Mouse (Mus musculus): ENCODE results near the gene Specc1. TPM values are rescaled to one million over a fixed set of nuclear protein-coding genes. Genes with fewer than 3 reads are reported as not detected.

Gene Specc1
- polyA plus RNA-seq, 2 experiments, result 8.7 to 8.9 TPM

DNA sequence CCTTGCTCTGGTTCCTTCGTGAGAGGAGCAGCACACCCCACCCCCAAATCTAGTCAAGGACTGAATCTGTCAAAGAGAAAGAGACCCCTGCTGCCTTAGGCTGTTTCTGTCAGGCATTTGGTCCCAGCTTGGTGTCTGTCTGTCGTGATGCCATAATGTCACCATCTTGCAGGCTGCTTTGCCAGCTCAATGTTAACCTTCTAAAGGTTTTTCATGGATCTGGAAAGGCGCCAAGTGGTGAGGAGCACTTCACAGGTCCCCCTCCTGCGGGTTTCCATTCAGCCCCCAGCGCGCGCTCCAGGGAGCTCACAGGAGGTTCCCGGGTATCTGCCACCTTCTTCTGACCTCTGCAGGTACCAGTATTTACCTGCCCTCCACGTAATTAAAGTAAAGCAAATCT lies 51.4 kb downstream of the Specc1 start:
- peaks cover 21% of the 10 kb centered on the region for H3K4me1 ChIP-seq (ENCODE audit: control insufficient read depth, insufficient read depth, low read length)
- DNase-seq (ENCODE audit: low spot score) (no peak), ATAC-seq (ENCODE audit: low FRiP score, low read depth) (no peak)
- no peak overlapping the region for H3K4me3 ChIP-seq (replicated peaks; ENCODE audit: low read length)
- TF ChIP-seq POLR2A (IDR thresholded peaks at IDR 0.05; ENCODE audit: borderline replicate concordance, extremely low read depth, insufficient read depth, insufficient read length), result no peak
- H3K27me3 ChIP-seq (ENCODE audit: control insufficient read depth, insufficient read depth, low read length), result no peaks in the 10 kb centered on the region
- H3K27ac ChIP-seq (replicated peaks; ENCODE audit: low read depth, low read length), result no peak overlapping the region
- no peak overlapping the region for H3K4me2 ChIP-seq (replicated peaks; ENCODE audit: low read depth, low read length, severe bottlenecking)
- H3K9me3 ChIP-seq (ENCODE audit: control insufficient read depth, low read length), result no peaks in the 10 kb centered on the region
- no peak overlapping the region for H3K9ac ChIP-seq (ENCODE audit: low read depth, low read length, severe bottlenecking)
- 32% methylated on average over 9 of the region's 9 CpGs for WGBS
- H3K36me3 ChIP-seq (ENCODE audit: control insufficient read depth, insufficient read depth, low read length), result no peaks in the 10 kb centered on the region

DNA sequence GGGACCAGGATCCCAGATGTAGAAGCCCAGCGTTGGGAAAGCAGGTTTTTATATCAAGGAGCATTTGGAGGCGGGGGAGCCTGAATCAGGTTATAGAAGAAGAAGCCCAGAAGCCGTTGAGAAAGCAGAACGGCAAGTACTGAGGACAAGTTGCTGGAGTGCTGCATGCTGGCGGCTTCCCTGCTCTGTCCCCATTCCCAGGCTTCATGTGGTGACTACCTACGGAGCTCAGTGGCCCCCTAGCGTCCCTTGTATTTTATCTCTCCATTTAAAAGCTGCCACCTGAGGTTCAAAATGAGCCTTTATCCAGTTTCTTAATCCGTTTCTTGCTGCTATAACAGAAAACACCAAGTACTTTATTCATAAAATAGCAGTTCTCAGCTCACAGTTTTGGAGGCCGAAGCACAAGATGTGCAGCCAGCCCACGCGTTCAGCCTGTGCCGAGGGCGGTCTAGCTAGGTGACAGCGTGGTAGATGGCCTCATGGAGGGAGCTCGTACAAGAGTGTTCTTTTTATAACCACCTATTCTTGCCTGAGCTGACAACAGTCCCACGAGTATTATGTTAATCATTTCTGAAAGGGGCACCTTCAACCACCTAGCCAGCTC lies 54.2 kb downstream of the Specc1 start:
- WGBS, result 69% methylated on average over 16 of the region's 16 CpGs
- no peak overlapping the region for H3K4me2 ChIP-seq (replicated peaks; ENCODE audit: low read depth, low read length, severe bottlenecking)
- H3K27me3 ChIP-seq (ENCODE audit: control insufficient read depth, insufficient read depth, low read length), result no peaks in the 10 kb centered on the region
- no peak overlapping the region for H3K9ac ChIP-seq (ENCODE audit: low read depth, low read length, severe bottlenecking)
- no peak overlapping the region for H3K27ac ChIP-seq (replicated peaks; ENCODE audit: low read depth, low read length)
- H3K4me3 ChIP-seq (replicated peaks; ENCODE audit: low read length), result no peak overlapping the region
- no peaks in the 10 kb centered on the region for H3K9me3 ChIP-seq (ENCODE audit: control insufficient read depth, low read length)
- no peak for TF ChIP-seq POLR2A (IDR thresholded peaks at IDR 0.05; ENCODE audit: borderline replicate concordance, extremely low read depth, insufficient read depth, insufficient read length)
- H3K4me1 ChIP-seq (ENCODE audit: control insufficient read depth, insufficient read depth, low read length), result peaks cover 6% of the 10 kb centered on the region
- DNase-seq (ENCODE audit: low spot score), result no peak
- H3K36me3 ChIP-seq (ENCODE audit: control insufficient read depth, insufficient read depth, low read length), result no peaks in the 10 kb centered on the region
- no peak for ATAC-seq (ENCODE audit: low FRiP score, low read depth)

DNA sequence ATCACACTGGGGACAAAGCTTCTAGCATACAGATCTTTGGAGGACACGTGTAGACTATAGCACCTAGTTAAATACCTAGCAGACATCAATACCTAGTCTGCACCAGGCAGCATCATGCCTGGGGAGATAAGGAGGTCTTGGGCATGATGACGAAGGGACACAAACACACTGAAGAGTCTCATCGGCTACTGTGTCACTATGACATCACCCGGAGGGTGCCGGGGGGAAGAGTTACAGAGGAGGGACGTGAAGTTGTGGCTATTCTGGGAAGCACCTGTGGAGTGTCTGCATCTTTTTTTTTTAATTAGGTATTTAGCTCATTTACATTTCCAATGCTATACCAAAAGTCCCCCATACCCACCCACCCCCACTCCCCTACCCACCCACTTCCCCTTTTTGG lies 55.5 kb downstream of the Specc1 start:
- DNase-seq (ENCODE audit: low spot score) (no peak), ATAC-seq (ENCODE audit: low FRiP score, low read depth) (no peak)
- no peaks in the 10 kb centered on the region for H3K4me1 ChIP-seq (ENCODE audit: control insufficient read depth, insufficient read depth, low read length)
- no peak overlapping the region for H3K4me3 ChIP-seq (replicated peaks; ENCODE audit: low read length)
- H3K9me3 ChIP-seq (ENCODE audit: control insufficient read depth, low read length), result no peaks in the 10 kb centered on the region
- no peaks in the 10 kb centered on the region for H3K27me3 ChIP-seq (ENCODE audit: control insufficient read depth, insufficient read depth, low read length)
- WGBS, result 89% methylated on average over 6 of the region's 6 CpGs
- no peak overlapping the region for H3K27ac ChIP-seq (replicated peaks; ENCODE audit: low read depth, low read length)
- no peak overlapping the region for H3K9ac ChIP-seq (ENCODE audit: low read depth, low read length, severe bottlenecking)
- TF ChIP-seq POLR2A (IDR thresholded peaks at IDR 0.05; ENCODE audit: borderline replicate concordance, extremely low read depth, insufficient read depth, insufficient read length), result no peak
- no peak overlapping the region for H3K4me2 ChIP-seq (replicated peaks; ENCODE audit: low read depth, low read length, severe bottlenecking)
- no peaks in the 10 kb centered on the region for H3K36me3 ChIP-seq (ENCODE audit: control insufficient read depth, insufficient read depth, low read length)

DNA sequence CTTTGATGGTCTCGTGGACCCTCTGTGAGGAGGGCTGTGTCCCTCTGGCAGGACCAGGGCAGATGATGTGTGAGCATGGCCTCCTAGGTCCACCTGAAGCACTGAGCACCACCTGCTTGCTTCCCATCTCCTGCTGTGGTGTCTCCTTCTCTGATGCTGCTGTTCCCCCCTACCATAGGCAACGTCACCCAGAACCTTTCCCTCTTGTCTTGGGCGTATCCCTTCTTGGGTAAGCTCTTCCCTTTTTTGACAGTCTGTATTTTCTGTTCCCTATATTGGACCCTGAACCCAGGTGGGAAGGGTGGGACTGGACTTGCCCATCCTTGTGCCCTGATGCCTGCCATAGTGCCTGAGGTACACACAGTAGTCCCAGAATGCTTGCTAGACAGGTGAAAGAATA lies 56.9 kb downstream of the Specc1 start:
- H3K36me3 ChIP-seq (ENCODE audit: control insufficient read depth, insufficient read depth, low read length), result no peaks in the 10 kb centered on the region
- no peak overlapping the region for H3K9ac ChIP-seq (ENCODE audit: low read depth, low read length, severe bottlenecking)
- no peaks in the 10 kb centered on the region for H3K4me1 ChIP-seq (ENCODE audit: control insufficient read depth, insufficient read depth, low read length)
- TF ChIP-seq POLR2A (IDR thresholded peaks at IDR 0.05; ENCODE audit: borderline replicate concordance, extremely low read depth, insufficient read depth, insufficient read length), result no peak
- WGBS, result 76% methylated on average over 3 of the region's 3 CpGs
- H3K4me2 ChIP-seq (replicated peaks; ENCODE audit: low read depth, low read length, severe bottlenecking), result no peak overlapping the region
- no peak overlapping the region for H3K27ac ChIP-seq (replicated peaks; ENCODE audit: low read depth, low read length)
- H3K9me3 ChIP-seq (ENCODE audit: control insufficient read depth, low read length), result no peaks in the 10 kb centered on the region
- H3K4me3 ChIP-seq (replicated peaks; ENCODE audit: low read length), result no peak overlapping the region
- DNase-seq (ENCODE audit: low spot score) (no peak), ATAC-seq (ENCODE audit: low FRiP score, low read depth) (no peak)
- no peaks in the 10 kb centered on the region for H3K27me3 ChIP-seq (ENCODE audit: control insufficient read depth, insufficient read depth, low read length)

DNA sequence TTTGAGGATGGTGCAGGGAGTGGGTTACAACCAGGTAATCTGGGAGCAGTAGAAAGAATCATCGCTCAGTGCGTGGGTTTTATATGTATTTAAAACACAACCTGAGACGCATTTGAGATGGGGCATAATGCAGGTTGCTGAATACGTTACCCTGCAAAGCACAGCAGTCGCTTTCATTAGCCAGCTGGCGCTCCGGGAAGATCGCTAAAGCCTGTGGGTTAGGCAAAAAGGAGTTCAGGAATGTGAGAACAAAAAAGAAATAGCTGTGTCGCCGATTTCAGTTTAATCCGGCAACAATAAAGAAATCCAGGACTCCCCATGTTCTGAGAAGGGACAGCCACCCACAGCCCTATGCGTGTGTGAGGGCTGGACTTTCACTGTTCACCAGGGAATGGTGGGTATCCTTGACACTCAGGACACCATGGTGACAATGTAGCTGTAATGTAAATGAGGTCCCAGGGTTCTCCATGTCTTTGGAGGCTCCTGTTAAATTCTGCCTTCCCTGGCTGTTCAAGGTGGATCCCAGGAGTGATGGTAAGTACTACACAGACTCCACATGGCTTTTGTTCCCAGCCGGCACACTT lies 58.6 kb downstream of the Specc1 start:
- Histone ChIP-seq H3K27me3 (ENCODE audit: control insufficient read depth, insufficient read depth, low read length) (no peaks in the 10 kb centered on the region), H3K9ac (ENCODE audit: low read depth, low read length, severe bottlenecking) (no peak overlapping the region), H3K27ac (replicated peaks; ENCODE audit: low read depth, low read length) (no peak overlapping the region), H3K36me3 (ENCODE audit: control insufficient read depth, insufficient read depth, low read length) (no peaks in the 10 kb centered on the region), H3K4me2 (replicated peaks; ENCODE audit: low read depth, low read length, severe bottlenecking) (no peak overlapping the region), H3K4me1 (ENCODE audit: control insufficient read depth, insufficient read depth, low read length) (no peaks in the 10 kb centered on the region), H3K9me3 (ENCODE audit: control insufficient read depth, low read length) (no peaks in the 10 kb centered on the region), H3K4me3 (replicated peaks; ENCODE audit: low read length) (no peak overlapping the region)
- 43% methylated on average over 13 of the region's 13 CpGs for WGBS
- no peak for DNase-seq (ENCODE audit: low spot score)
- no peak for TF ChIP-seq POLR2A (IDR thresholded peaks at IDR 0.05; ENCODE audit: borderline replicate concordance, extremely low read depth, insufficient read depth, insufficient read length)
- ATAC-seq (ENCODE audit: low FRiP score, low read depth), result no peak

Data from limb, embryonic 14.5 days (tissue).